Mouse (Mus musculus): ENCODE measurements at regions not wholly inside any gene's neighbourhood (a gene's known extent, or its start where the extent isn't known, plus 50 kb on each side); places are given as distances from the start of the nearest gene placed in this dataset.

- DNase-seq (ENCODE audit: low spot score in 2 of 2): no peak
Observed at GRCm38 (mm10) chr2:147814231-147814630, 232.5 kb downstream of the Foxa2 start.

DNA sequence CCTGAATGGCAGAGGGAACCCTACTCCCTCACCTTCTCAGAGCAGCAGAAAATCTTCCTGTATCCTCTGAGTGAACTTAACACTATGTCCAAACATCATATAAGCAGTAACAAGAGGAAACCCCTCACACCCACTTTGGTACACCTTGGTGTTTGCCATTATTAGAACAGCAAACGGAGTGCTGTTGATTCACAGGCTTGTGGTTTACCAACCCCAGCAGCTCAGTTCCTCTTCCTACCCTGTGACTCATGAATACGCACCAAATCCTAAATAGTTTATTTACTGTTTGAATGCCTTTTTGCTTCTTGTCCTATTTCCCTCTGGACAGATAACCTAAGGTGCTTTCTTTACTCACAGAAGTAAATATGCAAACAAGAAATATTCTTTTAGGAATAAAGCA is 233.3 kb downstream of the Foxa2 start:
- DNase-seq (ENCODE audit: low spot score in 2 of 2): no peak

- peak in 1 of 2 experiments; percentile 26 for DNase-seq (ENCODE audit: low spot score in 2 of 2)
Observed at GRCm38 (mm10) chr2:147808036-147808675, 238.6 kb downstream of the Foxa2 start.

DNA sequence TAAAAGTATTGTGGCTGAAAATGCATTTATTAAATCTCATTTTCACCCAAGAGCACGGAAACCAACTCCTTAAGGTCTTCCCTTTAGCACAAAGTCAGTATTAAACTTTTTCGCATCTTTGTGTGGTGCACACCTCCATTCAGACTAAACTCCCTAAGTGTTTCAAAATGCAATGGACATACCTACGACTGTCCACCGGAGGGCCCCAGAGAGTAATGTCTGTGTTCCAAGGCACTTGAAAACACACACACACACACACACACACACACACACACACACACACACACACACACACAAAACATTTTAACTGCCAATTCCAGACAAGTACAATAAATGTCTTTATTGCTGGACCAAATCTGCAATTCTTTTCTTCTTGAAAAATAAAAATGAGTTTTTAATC is 243.7 kb downstream of the Foxa2 start:
- peak in 1 of 2 experiments; percentile 25 for DNase-seq (ENCODE audit: low spot score in 2 of 2)

GRCm38 (mm10) chr2:147791434-147791833 is 255.3 kb downstream of the Foxa2 start:
- no peak for DNase-seq (ENCODE audit: low spot score in 2 of 2)

DNA sequence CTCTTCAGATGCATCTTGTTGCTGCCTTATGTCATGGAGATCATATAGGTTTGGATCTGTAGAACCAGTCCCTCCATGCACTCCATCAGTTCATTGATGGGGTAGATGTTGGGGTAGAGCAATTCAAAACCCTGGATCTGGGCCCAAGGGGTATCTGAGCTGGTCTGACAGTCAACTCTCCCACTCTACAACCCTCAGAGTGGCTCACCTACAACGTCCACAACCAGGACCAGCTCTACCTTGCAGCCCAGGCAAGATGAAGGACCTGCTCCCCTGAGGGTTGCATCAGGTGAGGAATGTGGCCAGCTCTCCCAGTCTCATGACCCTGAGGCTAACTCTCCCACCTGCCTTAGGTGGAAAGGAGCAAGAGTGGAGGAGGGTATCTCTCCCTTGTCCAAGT is 256.9 kb downstream of the Foxa2 start:
- DNase-seq (ENCODE audit: low spot score in 2 of 2): no peak

- peak; percentile 11 to 67 for DNase-seq (ENCODE audit: low spot score in 2 of 2)
Observed at GRCm38 (mm10) chr2:147789268-147789667, 257.5 kb downstream of the Foxa2 start.

GRCm38 (mm10) chr2:147788001-147788400 is 258.8 kb downstream of the Foxa2 start:
- DNase-seq (ENCODE audit: low spot score in 2 of 2): no peak

GRCm38 (mm10) chr2:147782496-147782895 is 264.3 kb downstream of the Foxa2 start:
- DNase-seq (ENCODE audit: low spot score in 2 of 2): no peak

GRCm38 (mm10) chr2:147776316-147776715 is 270.5 kb downstream of the Foxa2 start:
- no peak for DNase-seq (ENCODE audit: low spot score in 2 of 2)

- no peak for DNase-seq (ENCODE audit: low spot score in 2 of 2)
Observed at GRCm38 (mm10) chr2:147772579-147772978, 274.2 kb downstream of the Foxa2 start.

- no peak for DNase-seq (ENCODE audit: low spot score in 2 of 2)
Observed at GRCm38 (mm10) chr2:147753089-147753488, 293.7 kb downstream of the Foxa2 start.

GRCm38 (mm10) chr2:147751831-147752230 is 294.9 kb downstream of the Foxa2 start:
- DNase-seq (ENCODE audit: low spot score in 2 of 2): no peak

GRCm38 (mm10) chr2:147748006-147748405 is 298.8 kb downstream of the Foxa2 start:
- no peak for DNase-seq (ENCODE audit: low spot score in 2 of 2)

DNA sequence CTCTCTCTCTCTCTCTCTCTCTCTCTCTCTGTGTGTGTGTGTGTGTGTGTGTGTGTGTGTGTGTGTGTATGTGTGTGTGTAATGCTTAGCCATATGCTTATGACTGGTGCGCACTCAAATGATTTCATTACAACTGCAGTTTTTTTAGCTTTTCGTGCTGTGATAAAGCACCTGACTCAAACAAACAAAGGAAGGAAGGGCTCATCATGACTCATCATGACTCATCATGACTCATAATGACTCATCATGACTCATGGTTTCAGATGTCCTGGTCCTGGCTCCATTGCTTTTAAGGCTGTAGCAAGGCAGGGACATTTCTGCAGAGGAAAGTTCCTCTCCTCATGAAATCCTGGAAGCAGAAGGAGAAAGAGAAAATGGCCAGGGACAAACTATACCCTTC is 302.9 kb downstream of the Foxa2 start:
- DNase-seq (ENCODE audit: low spot score in 2 of 2): no peak

- DNase-seq (ENCODE audit: low spot score in 2 of 2): peak; percentile 4 to 14
Observed at GRCm38 (mm10) chr2:147738307-147738872, 308.4 kb downstream of the Foxa2 start.

GRCm38 (mm10) chr2:147727396-147727795 is 319.4 kb downstream of the Foxa2 start:
- DNase-seq (ENCODE audit: low spot score in 2 of 2): no peak

DNA sequence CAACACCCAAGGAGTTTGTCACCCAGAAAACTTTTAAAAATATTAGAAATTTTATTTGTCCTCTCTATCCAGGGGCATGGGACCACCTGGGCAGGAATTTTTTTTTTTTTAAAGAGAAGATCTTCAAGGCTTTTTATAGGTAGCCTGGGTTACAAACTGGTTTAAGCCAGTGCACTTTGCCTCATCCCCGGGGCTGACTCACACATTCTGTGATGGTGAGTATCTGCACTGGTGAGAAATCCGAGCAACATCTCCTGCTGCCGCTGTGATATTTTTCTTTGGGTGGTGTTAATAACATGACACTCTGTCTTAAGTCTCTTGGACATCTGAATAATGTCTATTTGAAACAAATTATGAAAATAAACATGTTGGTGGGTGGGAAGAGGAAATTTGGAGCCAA is 327.8 kb downstream of the Foxa2 start:
- DNase-seq (ENCODE audit: low spot score in 2 of 2): no peak

GRCm38 (mm10) chr2:147717484-147717947 is 329.3 kb downstream of the Foxa2 start:
- no peak for DNase-seq (ENCODE audit: low spot score in 2 of 2)

DNA sequence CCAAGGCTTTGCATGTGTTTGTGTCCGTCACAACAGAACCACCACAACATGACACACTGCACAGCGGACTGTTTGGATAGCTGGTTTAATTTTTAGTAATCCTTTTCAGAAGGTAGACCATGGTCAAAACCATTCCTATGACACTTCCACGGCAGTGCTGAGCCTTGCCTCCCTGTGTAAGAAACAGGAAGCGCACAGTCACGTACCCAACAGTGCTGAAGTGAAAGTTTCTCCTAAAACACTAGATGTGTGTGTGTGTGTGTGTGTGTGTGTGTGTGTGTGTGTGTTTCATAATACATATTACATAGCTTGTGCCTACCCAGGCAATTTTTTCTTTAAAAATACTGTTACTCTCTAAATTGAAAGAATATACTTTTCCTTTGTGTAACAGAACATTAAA is 331.0 kb downstream of the Foxa2 start:
- no peak for DNase-seq (ENCODE audit: low spot score in 2 of 2)

- no peak for DNase-seq (ENCODE audit: low spot score in 2 of 2)
Observed at GRCm38 (mm10) chr2:147710593-147711265, 336.0 kb downstream of the Foxa2 start.

- DNase-seq (ENCODE audit: low spot score in 2 of 2): no peak
Observed at GRCm38 (mm10) chr2:147709799-147710198, 337.0 kb downstream of the Foxa2 start.

- DNase-seq (ENCODE audit: low spot score in 2 of 2): no peak
Observed at GRCm38 (mm10) chr2:147707156-147707555, 339.6 kb downstream of the Foxa2 start.

Measured in frontal cortex, postnatal 14 days (tissue).